Mouse (Mus musculus): ENCODE results near the gene Rhox4f. TPM values are rescaled to one million over a fixed set of nuclear protein-coding genes. Genes with fewer than 3 reads are reported as not detected.

Rhox4f gene
- not detected in 4 replicates for total RNA-seq (2023; ENCODE audit: inconsistent age)

DNA sequence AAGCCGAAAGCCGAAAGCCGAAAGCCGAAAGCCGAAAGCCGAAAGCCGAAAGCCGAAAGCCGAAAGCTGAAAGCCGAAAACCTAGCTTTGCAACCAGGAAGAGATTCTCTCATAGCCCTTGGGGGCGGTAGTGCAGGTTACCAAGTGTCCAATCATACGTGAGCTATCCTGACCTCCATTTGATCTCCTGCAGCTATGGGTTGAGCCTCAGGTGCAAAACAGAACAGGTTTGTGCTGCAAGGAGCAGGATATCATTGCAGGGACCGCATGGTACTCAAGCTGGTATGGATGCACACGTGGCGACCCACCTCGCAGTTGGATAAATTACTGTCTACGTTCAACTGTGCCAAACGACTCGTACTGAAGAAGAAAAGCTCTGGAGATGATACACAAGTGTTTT, at the start of gene Rhox4f:
TSS of gene Rhox4f (minus strand) at position 101 of the 400 bp plus-strand sequence.

DNA sequence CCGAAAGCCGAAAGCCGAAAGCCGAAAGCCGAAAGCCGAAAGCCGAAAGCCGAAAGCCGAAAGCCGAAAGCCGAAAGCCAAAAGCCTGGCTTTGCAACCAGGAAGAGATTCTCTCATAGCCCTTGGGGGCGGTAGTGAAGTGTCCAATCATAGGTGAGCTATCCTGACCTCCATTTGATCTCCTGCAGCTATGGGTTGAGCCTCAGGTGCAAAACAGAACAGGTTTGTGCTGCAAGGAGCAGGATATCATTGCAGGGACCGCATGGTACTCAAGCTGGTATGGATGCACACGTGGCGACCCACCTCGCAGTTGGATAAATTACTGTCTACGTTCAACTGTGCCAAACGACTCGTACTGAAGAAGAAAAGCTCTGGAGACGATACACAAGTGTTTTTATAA, 43.7 kb upstream of the Rhox4f start, which contains the start of gene Rhox4g:
TSS of gene Rhox4g (minus strand) at position 101 of the 400 bp plus-strand sequence.

DNA sequence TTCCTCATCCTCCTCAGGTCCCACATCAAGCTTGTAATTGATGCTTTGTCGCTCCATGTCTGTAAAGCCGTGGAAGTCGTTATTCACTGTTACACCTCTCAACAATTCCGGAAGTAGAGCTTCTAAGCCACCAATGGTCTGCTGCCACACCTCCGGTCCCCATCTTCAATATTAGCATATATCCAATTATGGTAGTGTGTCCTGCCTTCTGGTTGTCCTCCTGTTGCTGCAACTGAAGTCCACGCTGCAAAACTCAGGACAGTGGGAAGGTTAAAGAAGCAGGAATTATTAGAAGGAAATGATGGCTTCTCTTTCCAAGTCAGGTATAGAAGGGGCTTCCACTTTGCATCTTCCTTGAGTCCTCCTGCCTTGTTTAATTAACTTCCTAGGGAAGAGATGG, 35.9 kb upstream of the Rhox4f start, which contains the start of gene Rhox2g:
TSS of gene Rhox2g (minus strand) at position 101 of the 400 bp plus-strand sequence.

DNA sequence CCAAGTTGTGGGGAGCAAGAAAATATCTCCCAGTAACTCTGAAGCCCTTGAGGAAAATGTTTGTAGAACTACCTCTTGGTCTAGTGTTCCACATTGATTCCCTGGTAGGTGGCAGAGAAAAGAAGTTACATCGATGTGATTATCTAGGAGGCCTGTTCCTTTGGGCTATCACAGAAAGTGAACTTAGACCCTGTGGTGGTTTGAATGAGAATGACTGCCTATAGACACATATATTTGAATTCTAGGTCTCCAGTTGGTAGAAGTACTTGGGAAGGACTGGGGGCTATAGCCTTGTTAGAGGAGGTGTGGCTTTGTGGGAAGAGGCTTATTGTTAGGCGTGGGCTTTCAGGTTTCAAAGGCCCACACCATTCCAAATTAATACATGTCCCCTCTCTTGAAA, 21.0 kb upstream of the Rhox4f start, which contains the start of gene Rhox3g:
TSS of gene Rhox3g (minus strand) at position 101 of the 400 bp plus-strand sequence.

DNA sequence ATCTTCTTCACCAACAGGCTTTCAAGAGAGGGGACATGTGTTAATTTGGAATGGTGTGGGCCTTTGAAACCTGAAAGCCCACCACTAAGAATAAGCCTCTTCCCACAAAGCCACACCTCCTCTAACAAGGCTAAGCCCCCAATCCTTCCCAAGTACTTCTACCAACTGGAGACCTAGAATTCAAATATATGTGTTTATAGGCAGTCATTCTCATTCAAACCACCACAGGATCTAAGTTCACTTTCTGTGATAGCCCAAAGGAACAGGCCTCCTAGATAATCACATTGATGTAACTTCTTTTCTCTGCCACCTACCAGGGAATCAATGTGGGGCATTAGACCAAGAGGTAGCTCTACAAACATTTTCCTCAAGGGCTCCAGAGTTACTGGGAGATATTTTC, 26.8 kb downstream of the Rhox4f start, which contains the start of gene Rhox3f:
TSS of gene Rhox3f (plus strand) at position 301 of the 400 bp plus-strand sequence.

DNA sequence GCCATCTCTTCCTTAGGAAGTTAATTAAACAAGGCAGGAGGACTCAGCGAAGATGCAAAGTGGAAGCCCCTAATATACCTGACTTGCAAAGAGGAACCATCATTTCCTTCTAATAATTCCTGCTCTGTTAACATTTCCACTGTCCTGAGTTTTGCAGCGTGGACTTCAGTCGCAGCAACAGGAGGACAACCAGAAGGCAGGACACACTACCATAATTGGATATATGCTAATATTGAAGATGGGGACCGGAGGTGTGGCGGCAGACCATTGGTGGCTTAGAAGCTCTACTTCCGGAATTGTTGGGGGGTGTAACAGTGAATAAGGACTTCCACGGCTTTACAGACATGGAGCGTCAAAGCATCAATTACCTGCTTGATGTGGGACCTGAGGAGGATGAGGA, 36.4 kb downstream of the Rhox4f start, which contains the start of gene Rhox2f:
TSS of gene Rhox2f (plus strand) at position 301 of the 400 bp plus-strand sequence.

DNA sequence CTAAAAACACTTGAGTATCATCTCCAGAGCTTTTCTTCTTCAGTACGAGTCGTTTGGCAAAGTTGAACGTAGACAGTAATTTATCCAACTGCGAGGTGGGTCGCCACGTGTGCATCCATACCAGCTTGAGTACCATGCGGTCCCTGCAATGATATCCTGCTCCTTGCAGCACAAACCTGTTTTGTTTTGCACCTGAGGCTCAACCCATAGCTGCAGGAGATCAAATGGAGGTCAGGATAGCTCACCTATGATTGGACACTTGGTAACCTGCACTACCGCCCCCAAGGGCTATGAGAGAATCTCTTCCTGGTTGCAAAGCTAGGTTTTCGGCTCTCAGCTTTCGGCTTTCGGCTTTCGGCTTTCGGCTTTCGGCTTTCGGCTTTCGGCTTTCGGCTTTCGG, 50.4 kb downstream of the Rhox4f start, which contains the start of gene Rhox4e:
TSS of gene Rhox4e (plus strand) at position 301 of the 400 bp plus-strand sequence.

Other genes with a start within 250 kb of the Rhox4f start
- not detected in 4 replicates for gene Rhox3a2, start 227.7 kb downstream of the Rhox4f start, total RNA-seq (2023; ENCODE audit: inconsistent age)
- gene Rhox4a2, start 216.9 kb downstream of the Rhox4f start, total RNA-seq (2023; ENCODE audit: inconsistent age), result not detected in 4 replicates
- not detected in 4 replicates for gene Rhox2b, start 195.6 kb downstream of the Rhox4f start, total RNA-seq (2023; ENCODE audit: inconsistent age)
- not detected in 4 replicates for gene Rhox4b, start 175.2 kb downstream of the Rhox4f start, total RNA-seq (2023; ENCODE audit: inconsistent age)
- not detected in 4 replicates for gene Rhox2c, start 154.0 kb downstream of the Rhox4f start, total RNA-seq (2023; ENCODE audit: inconsistent age)
- not detected in 4 replicates for gene Rhox3c, start 149.1 kb downstream of the Rhox4f start, total RNA-seq (2023; ENCODE audit: inconsistent age)
- gene Rhox4c, start 127.4 kb downstream of the Rhox4f start, total RNA-seq (2023; ENCODE audit: inconsistent age), result not detected in 4 replicates
- not detected in 4 replicates for gene Rhox2d, start 114.3 kb downstream of the Rhox4f start, total RNA-seq (2023; ENCODE audit: inconsistent age)
- gene Rhox4d, start 93.3 kb downstream of the Rhox4f start, total RNA-seq (2023; ENCODE audit: inconsistent age), result not detected in 4 replicates
- not detected in 4 replicates for gene Rhox2e, start 77.3 kb downstream of the Rhox4f start, total RNA-seq (2023; ENCODE audit: inconsistent age)
- gene Rhox3e, start 65.7 kb downstream of the Rhox4f start, total RNA-seq (2023; ENCODE audit: inconsistent age), result not detected in 4 replicates
- gene Rhox4e, start 50.3 kb downstream of the Rhox4f start, total RNA-seq (2023; ENCODE audit: inconsistent age), result not detected in 4 replicates
- gene Rhox2f, start 36.3 kb downstream of the Rhox4f start, total RNA-seq (2023; ENCODE audit: inconsistent age), result not detected in 4 replicates
- not detected in 4 replicates for gene Rhox3f, start 26.7 kb downstream of the Rhox4f start, total RNA-seq (2023; ENCODE audit: inconsistent age)
- not detected in 4 replicates for gene Rhox3g, start 20.9 kb upstream of the Rhox4f start, total RNA-seq (2023; ENCODE audit: inconsistent age)
- gene Rhox2g, start 35.8 kb upstream of the Rhox4f start, total RNA-seq (2023; ENCODE audit: inconsistent age), result not detected in 4 replicates
- not detected in 4 replicates for gene Rhox4g, start 43.6 kb upstream of the Rhox4f start, total RNA-seq (2023; ENCODE audit: inconsistent age)
- not detected in 4 replicates for gene Rhox3h, start 61.1 kb upstream of the Rhox4f start, total RNA-seq (2023; ENCODE audit: inconsistent age)
- gene Rhox2h, start 65.6 kb upstream of the Rhox4f start, total RNA-seq (2023; ENCODE audit: inconsistent age), result not detected in 4 replicates
- not detected in 4 replicates for gene Rhox5, start 197.1 kb upstream of the Rhox4f start, total RNA-seq (2023; ENCODE audit: inconsistent age)
- not detected in 4 replicates for gene Rhox6, start 219.2 kb upstream of the Rhox4f start, total RNA-seq (2023; ENCODE audit: inconsistent age)
- gene Rhox7a, start 224.0 kb upstream of the Rhox4f start, total RNA-seq (2023; ENCODE audit: inconsistent age), result not detected in 4 replicates

All from B cell, adult (primary cell).